Mouse (Mus musculus): ENCODE data around the gene Macrod2. TPM values are rescaled to one million over a fixed set of nuclear protein-coding genes. Genes with fewer than 3 reads are reported as not detected.

Macrod2 gene
- polyA plus RNA-seq, 1 experiment from 2014 or later: 90.5 TPM

DNA sequence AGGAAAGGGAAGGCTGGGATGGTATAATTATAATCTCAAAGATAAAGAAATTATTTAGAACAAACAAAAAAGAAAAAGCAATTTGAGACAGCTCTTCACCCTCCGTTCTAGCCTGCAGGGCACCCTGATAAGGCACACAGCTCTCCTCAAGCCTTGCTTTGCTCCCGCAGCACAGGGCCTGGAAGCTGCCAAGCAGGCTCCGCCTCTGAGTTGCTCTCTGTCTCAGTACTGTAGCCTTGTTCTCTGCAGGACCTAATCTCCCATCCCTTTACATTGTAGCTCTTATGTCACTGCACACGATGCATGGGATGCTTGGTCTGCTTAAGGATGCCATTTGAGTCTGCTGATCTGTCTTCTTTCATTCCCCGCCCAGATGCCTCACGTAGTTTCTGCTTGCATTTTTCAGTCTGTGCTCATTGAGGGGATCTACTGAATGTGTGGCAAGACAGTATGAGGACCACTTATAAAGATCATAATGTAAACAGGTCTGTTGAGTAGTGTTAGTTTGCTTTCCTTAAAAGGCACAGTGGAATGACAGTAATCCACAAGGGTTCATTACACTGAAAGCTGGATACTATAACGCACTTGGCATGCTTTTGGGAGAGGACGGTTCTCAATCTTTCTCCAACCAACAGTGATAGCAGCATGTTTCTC is 380.5 kb downstream of the Macrod2 start:
- Histone ChIP-seq H3K27me3 (replicated peaks) (no peaks in the 10 kb centered on the region), H3K4me3 (no peak overlapping the region), H3K4me1 (no peaks in the 10 kb centered on the region), H3K27ac (no peak overlapping the region), H3K4me2 (no peak overlapping the region), H3K9me3 (no peaks in the 10 kb centered on the region), H3K36me3 (replicated peaks) (no peaks in the 10 kb centered on the region), H3K9ac (no peak overlapping the region)
- no peak for ATAC-seq (replicated peaks)
- WGBS: 67% methylated on average over 8 of the region's 8 CpGs

DNA sequence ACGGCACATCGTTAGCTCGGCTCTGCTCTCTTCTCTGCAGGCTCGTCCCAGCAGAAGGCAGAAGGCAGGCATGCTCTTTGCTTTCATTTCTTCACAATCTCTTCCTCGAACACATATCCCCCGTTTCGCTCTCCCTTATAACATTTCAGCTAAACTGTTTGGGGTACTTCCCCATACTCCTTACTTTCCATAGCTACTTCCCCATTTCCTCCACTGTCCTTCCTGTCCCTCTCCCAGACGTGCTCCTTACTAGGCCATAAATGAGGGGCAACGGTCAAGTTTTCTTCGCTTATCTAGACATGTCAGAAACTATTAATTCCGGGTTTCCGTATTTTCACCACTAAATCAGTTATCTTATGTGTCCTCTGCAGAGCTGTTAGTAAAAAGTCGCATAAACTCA is 383.1 kb downstream of the Macrod2 start:
- 89% methylated on average over 13 of the region's 13 CpGs for WGBS
- no peak overlapping the region for H3K9ac ChIP-seq
- H3K4me3 ChIP-seq: no peak overlapping the region
- H3K36me3 ChIP-seq (replicated peaks): no peaks in the 10 kb centered on the region
- no peak overlapping the region for H3K4me2 ChIP-seq
- H3K27me3 ChIP-seq (replicated peaks): no peaks in the 10 kb centered on the region
- no peaks in the 10 kb centered on the region for H3K9me3 ChIP-seq
- no peak for ATAC-seq (replicated peaks)
- no peaks in the 10 kb centered on the region for H3K4me1 ChIP-seq
- H3K27ac ChIP-seq: no peak overlapping the region

DNA sequence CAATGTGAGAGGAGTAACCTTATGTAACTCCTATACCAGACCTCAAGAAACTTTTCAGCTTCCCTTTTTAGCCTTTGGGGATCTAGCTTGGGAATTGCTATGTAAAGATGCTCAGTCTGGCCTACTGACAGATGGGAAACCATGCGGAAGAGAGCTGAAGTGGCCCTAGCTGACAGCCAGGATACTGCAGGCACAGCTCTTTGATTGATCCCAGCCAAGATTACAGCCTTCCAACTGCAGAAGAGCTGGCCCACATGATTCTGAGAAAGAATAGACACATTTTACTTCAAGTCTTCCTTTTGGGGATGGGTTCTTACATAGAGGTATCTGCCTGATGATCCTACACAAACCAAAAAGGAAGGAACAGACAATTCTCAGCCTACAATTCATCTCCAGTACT is 387.9 kb downstream of the Macrod2 start:
- ATAC-seq (replicated peaks): no peak
- no peak overlapping the region for H3K9ac ChIP-seq

DNA sequence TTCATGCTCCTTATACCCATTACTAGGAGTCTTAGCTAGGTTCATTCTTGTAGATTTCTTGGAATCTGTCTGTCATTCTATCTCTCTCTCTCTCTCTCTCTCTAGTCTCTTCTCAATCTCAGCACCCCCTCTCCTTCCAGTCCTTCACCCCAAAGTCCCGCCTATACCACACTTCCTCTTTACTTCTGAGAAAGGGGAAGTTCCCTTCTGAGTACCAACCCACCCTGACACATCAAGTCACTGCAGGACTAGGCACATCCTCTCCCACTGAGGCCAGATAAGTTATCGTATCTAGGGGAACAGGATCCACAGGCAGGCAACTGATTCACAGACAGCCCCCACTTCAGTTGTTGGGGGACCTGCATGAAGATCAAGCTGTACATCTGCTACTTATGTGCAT is 389.5 kb downstream of the Macrod2 start:
- Histone ChIP-seq H3K4me1 (no peaks in the 10 kb centered on the region), H3K27ac (no peak overlapping the region), H3K27me3 (replicated peaks) (no peaks in the 10 kb centered on the region), H3K9ac (no peak overlapping the region), H3K4me2 (no peak overlapping the region), H3K4me3 (no peak overlapping the region), H3K36me3 (replicated peaks) (no peaks in the 10 kb centered on the region), H3K9me3 (no peaks in the 10 kb centered on the region)
- 94% methylated on average over 2 of the region's 2 CpGs for WGBS
- ATAC-seq (replicated peaks): no peak

More for the DNA sequence above, 387.9 kb downstream of the Macrod2 start:
- H3K9me3 ChIP-seq: no peaks in the 10 kb centered on the region
- no peaks in the 10 kb centered on the region for H3K36me3 ChIP-seq (replicated peaks)
- H3K4me1 ChIP-seq: no peaks in the 10 kb centered on the region
- 89% methylated on average over 1 of the region's 1 CpGs for WGBS
- H3K27ac ChIP-seq: no peak overlapping the region
- H3K4me2 ChIP-seq: no peak overlapping the region
- H3K27me3 ChIP-seq (replicated peaks): no peaks in the 10 kb centered on the region
- no peak overlapping the region for H3K4me3 ChIP-seq

DNA sequence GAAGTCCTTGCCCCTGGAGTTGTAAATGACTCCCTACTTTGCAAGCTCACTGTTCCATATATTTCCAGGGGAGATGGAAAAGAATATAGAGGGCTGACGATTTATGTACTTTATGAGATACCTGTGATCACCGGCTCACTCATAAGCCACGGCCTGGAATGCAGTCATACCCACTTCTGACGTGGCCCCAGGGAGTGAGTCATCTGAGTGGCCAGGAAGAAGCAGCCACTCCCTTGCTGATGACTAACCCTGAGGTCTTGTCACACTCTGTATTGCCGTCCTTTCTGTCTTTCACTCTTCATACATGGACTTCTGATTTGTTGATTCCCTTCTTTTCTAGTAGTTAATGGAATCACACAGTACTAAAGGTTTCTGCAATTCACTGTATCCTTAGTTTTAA is 395.3 kb downstream of the Macrod2 start:
- Histone ChIP-seq H3K4me3 (no peak overlapping the region), H3K27me3 (replicated peaks) (no peaks in the 10 kb centered on the region), H3K9me3 (no peaks in the 10 kb centered on the region), H3K9ac (no peak overlapping the region), H3K27ac (no peak overlapping the region), H3K4me1 (no peaks in the 10 kb centered on the region), H3K4me2 (no peak overlapping the region), H3K36me3 (replicated peaks) (no peaks in the 10 kb centered on the region)
- WGBS: 77% methylated on average over 5 of the region's 5 CpGs
- no peak for ATAC-seq (replicated peaks)

DNA sequence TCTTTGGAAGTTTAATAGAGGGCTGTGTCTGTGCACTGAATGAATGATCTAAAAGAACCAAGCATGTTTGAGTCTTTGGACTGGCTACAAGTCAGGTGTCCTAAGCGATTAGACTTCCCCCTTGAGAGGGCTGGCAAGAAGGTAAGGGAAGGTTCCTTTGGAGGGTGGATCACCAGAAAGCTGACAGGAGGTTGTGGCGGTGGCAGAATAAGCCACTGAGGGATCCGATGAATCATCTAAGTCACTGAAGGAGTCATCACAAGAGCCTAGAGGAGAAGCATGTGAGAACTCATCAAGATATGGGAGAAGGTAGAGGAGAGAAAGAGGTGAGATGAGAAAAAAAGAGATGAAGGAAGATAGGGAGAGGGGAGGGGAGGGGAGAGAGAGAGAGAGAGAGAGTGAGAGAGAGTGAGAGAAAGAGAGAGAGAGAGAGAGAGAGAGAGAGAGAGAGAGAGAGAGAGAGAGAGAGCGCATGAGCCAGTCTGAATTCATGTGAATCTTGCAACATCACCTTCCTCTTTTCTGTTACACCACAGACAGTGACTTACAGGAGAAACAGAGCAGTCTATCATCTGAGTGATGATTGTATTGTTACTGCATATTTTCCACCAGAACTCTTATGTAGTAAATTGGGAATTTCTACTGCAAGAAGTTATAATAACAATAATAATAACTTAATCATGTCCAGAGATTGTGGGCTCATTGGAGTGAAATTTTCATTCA is 398.9 kb downstream of the Macrod2 start:
- 92% methylated on average over 4 of the region's 4 CpGs for WGBS
- no peaks in the 10 kb centered on the region for H3K27me3 ChIP-seq (replicated peaks)
- no peak overlapping the region for H3K4me2 ChIP-seq
- no peak overlapping the region for H3K4me3 ChIP-seq
- H3K36me3 ChIP-seq (replicated peaks): no peaks in the 10 kb centered on the region
- no peak overlapping the region for H3K9ac ChIP-seq
- H3K27ac ChIP-seq: no peak overlapping the region
- H3K9me3 ChIP-seq: no peaks in the 10 kb centered on the region
- H3K4me1 ChIP-seq: no peaks in the 10 kb centered on the region
- no peak for ATAC-seq (replicated peaks)

DNA sequence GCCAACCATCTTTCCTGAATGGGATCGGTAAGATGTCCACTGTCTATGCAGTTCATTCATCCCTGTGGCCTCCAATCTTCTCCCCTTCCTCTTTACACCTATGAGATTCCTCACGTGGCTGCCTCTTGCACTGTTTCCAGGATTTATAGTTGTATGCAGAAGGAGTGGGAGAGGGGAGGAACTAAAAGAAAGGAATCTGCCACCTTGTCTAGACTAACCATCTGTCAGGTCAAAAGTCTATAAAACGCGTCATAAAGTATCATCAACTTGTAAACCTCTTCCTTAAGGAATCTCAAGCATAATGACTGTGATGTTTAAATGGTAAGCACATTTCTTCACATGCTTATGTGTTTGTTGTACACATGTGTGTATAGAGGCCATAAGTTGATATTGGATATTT is 416.6 kb downstream of the Macrod2 start:
- Histone ChIP-seq H3K4me2 (no peak overlapping the region), H3K36me3 (replicated peaks) (no peaks in the 10 kb centered on the region), H3K9ac (no peak overlapping the region), H3K9me3 (no peaks in the 10 kb centered on the region), H3K4me1 (no peaks in the 10 kb centered on the region), H3K27ac (no peak overlapping the region), H3K27me3 (replicated peaks) (no peaks in the 10 kb centered on the region), H3K4me3 (no peak overlapping the region)
- WGBS: 92% methylated on average over 4 of the region's 4 CpGs
- ATAC-seq (replicated peaks): no peak

DNA sequence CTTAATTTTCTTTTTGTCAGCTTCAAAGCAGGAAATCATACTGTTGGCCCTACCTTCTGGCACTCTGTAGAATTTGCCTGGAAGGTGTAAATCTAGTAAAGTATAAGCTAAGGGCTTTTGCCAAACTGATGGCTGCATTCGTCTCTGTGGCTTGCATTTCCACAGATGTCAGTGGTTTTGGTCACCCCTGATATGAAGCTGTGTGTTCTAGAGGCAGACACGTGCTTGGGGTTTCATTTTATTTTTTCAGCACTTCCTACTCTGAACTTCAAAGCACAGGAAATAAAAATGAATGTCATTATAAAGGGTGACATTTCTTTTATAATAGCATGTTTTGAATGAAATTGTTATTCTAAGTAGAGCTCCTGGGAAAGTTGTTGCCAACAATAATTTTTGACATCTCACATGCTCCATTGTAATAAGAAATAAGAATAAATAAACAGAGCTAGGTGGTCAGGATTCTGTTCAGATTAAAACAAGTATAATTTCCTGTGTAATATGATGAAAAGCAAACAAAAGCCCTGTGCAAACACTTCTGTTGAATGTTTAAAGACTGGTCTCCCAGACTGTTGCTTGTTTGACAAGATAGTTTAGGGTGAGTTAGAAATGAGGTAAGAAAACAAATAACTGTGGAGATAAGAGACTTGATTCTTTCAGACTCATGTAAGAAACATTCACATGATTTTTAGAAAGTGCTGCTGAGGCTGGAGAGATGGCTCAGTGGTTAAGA is 424.4 kb downstream of the Macrod2 start:
- 49% methylated on average over 2 of the region's 2 CpGs for WGBS
- Histone ChIP-seq H3K4me3 (no peak overlapping the region), H3K27ac (no peak overlapping the region), H3K36me3 (replicated peaks) (no peaks in the 10 kb centered on the region), H3K4me1 (no peaks in the 10 kb centered on the region), H3K4me2 (no peak overlapping the region), H3K9ac (no peak overlapping the region), H3K9me3 (no peaks in the 10 kb centered on the region), H3K27me3 (replicated peaks) (no peaks in the 10 kb centered on the region)
- no peak for ATAC-seq (replicated peaks)

DNA sequence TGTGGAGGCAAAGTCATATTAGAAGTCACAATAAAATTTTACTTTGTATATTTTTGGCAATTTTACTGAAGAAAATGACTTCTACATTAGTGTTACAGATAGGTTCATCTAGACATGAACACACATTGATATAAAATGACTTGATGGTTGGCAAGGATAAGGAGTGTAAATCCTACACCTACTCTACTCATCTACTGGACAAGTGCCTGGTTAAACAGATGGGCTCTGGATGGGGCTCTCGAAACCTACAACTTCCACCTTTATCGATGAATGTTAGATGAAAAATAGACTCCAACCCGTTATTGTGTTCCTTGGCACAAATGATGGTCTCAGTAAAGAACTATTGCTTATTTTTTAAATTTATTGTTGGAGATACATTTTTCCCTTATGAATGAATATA is 427.3 kb downstream of the Macrod2 start:
- Histone ChIP-seq H3K4me1 (no peaks in the 10 kb centered on the region), H3K4me3 (no peak overlapping the region), H3K9me3 (no peaks in the 10 kb centered on the region), H3K27me3 (replicated peaks) (no peaks in the 10 kb centered on the region), H3K9ac (no peak overlapping the region), H3K27ac (no peak overlapping the region), H3K36me3 (replicated peaks) (no peaks in the 10 kb centered on the region), H3K4me2 (no peak overlapping the region)
- no peak for ATAC-seq (replicated peaks)
- 94% methylated on average over 3 of the region's 3 CpGs for WGBS

DNA sequence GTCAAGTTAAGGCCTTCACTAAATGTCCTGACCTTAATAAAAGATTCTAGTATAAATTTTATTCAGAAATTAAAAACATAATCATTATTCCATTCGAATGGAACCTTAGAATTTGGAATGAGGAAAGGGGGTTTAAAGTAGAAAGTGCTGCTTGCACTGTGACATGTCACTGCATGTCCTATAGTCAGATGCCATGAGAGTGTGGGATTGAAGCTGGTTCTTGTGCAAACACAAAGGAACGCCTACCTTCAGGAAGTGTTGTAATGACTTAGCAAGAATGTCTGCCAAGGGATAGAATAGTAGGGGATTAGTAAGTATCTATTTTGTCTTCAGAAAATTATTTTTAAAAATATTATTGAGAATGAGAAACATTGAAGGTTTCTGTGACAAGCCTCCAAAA is 431.1 kb downstream of the Macrod2 start:
- Histone ChIP-seq H3K4me3 (no peak overlapping the region), H3K36me3 (replicated peaks) (no peaks in the 10 kb centered on the region), H3K27ac (no peak overlapping the region), H3K9me3 (no peaks in the 10 kb centered on the region), H3K27me3 (replicated peaks) (no peaks in the 10 kb centered on the region), H3K4me2 (no peak overlapping the region), H3K4me1 (no peaks in the 10 kb centered on the region), H3K9ac (no peak overlapping the region)
- no peak for ATAC-seq (replicated peaks)
- WGBS: 84% methylated on average over 2 of the region's 2 CpGs

DNA sequence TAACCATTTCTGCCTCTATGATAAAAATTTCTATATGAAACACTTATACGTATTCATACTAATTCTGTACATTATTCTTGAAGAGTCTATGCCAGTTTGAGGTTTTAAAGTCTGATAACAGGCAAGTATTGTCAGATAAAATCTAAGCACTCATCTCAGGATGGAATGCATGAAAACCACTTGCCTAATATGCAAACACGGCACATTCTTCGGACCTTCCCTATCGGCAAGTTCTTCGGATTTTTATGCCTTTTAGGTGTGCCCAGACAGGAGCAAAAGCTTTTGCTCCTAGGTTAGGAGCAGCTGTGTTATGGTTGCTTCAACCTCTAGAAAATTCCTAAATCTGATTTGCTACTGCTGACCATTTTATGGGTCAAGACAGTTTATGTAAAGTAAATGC is 433.8 kb downstream of the Macrod2 start:
- no peaks in the 10 kb centered on the region for H3K27me3 ChIP-seq (replicated peaks)
- H3K36me3 ChIP-seq (replicated peaks): no peaks in the 10 kb centered on the region
- no peak overlapping the region for H3K4me2 ChIP-seq
- no peaks in the 10 kb centered on the region for H3K4me1 ChIP-seq
- 92% methylated on average over 5 of the region's 5 CpGs for WGBS
- H3K4me3 ChIP-seq: no peak overlapping the region
- H3K9me3 ChIP-seq: no peaks in the 10 kb centered on the region
- no peak for ATAC-seq (replicated peaks)
- H3K27ac ChIP-seq: no peak overlapping the region
- H3K9ac ChIP-seq: no peak overlapping the region

DNA sequence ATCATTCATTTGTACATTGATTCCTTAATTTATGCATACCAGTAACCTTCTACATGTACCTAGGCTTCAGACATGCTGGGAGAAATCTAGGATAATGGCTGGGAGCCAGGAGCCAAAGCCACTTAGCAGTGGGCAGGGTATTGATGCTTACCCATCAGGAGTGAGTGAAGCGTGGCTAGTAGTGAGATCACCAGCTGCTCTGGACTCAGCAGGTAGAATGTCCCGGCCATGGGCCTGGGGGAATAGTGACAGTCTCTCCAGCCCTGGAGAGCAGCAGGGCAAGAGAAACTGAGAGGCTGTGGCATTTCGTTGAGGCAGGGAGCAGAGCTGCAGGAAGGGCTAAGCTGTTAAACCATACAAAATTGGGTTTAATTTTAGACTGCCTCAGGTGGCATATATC is 435.0 kb downstream of the Macrod2 start:
- Histone ChIP-seq H3K27ac (no peak overlapping the region), H3K27me3 (replicated peaks) (no peaks in the 10 kb centered on the region), H3K9ac (no peak overlapping the region), H3K4me3 (no peak overlapping the region), H3K36me3 (replicated peaks) (no peaks in the 10 kb centered on the region), H3K9me3 (no peaks in the 10 kb centered on the region), H3K4me1 (no peaks in the 10 kb centered on the region), H3K4me2 (no peak overlapping the region)
- no peak for ATAC-seq (replicated peaks)
- 55% methylated on average over 3 of the region's 3 CpGs for WGBS

Measured in midbrain, embryonic 15.5 days (tissue).